Mouse (Mus musculus) hindbrain, embryonic 14.5 days (tissue): ENCODE data around the gene Tmc6. TPM values are rescaled to one million over a fixed set of nuclear protein-coding genes. Genes with fewer than 3 reads are reported as not detected.

Experiments used
- ATAC-seq: fragments of 200-750 bp; cut with Nextera tagmentation; 2 replicates; pipeline ENCODE4 v1.8.0; 2017; ENCODE audit warnings: moderate number of reproducible peaks, mild to moderate bottlenecking, moderate TSS enrichment, moderate library complexity; ENCODE audit not compliant: low FRiP score
- DNase-seq: peaks from one replicate; pipeline ENCODE4 v3.0.0-alpha.2; 2015; ENCODE audit warnings: low spot score
- H3K27ac ChIP-seq: fragments of 300-500 bp; sonication (generic); 2 replicates; pipeline ENCODE4 v1.5.1; 2014; ENCODE audit warnings: mild to moderate bottlenecking, moderate library complexity
- H3K27me3 ChIP-seq: fragments of 300-500 bp; sonication (generic); 2 replicates; pipeline ENCODE4 v1.6.1; 2014; ENCODE audit warnings: mild to moderate bottlenecking, low read length, mixed read lengths; ENCODE audit not compliant: control insufficient read depth, insufficient read depth
- H3K36me3 ChIP-seq: fragments of 300-500 bp; sonication (generic); replicated peaks from 2 replicates; pipeline ENCODE4 v1.6.1; 2014; ENCODE audit not compliant: control insufficient read depth, insufficient read depth
- H3K4me1 ChIP-seq: fragments of 300-500 bp; sonication (generic); replicated peaks from 2 replicates; pipeline ENCODE4 v1.6.1; 2014; ENCODE audit warnings: antibody characterized with exemption, low read length, mixed read lengths; ENCODE audit not compliant: control insufficient read depth, insufficient read depth
- H3K4me2 ChIP-seq: fragments of 300-500 bp; sonication (generic); replicated peaks from 2 replicates; pipeline ENCODE4 v1.6.1; 2014; ENCODE audit warnings: mild to moderate bottlenecking, moderate library complexity
- H3K4me3 ChIP-seq: fragments of 300-500 bp; sonication (generic); replicated peaks from 2 replicates; pipeline ENCODE4 v1.5.1; 2014; ENCODE audit warnings: mild to moderate bottlenecking, low read length
- H3K9ac ChIP-seq: fragments of 300-500 bp; sonication (generic); 2 replicates; pipeline ENCODE4 v1.6.1; 2014
- H3K9me3 ChIP-seq: fragments of 300-500 bp; sonication (generic); 2 replicates; pipeline ENCODE4 v1.6.1; 2016; ENCODE audit warnings: low read length; ENCODE audit not compliant: control insufficient read depth
- WGBS: fragments of 180-500 bp; shearing (Covaris S2); extraction: QIAGEN DNeasy Blood & Tissue Kit; methylation state at CpG from one replicate; pipeline ENCODE4 v1.1.7; 2014; 5-methylcytosine and 5-hydroxymethylcytosine counted together
- polyA plus RNA-seq: library from polyadenylated mRNA; unstranded; fragments of >200 nt; fragmentation: Nextera tagmentation; extraction: Ambion mirVana; gene quantifications from 2 replicates; pipeline ENCODE4 v1.2.1, GENCODE M21; 2014

The Tmc6 gene
- polyA plus RNA-seq, 1 experiment from 2014 or later: 4.9 TPM

DNA sequence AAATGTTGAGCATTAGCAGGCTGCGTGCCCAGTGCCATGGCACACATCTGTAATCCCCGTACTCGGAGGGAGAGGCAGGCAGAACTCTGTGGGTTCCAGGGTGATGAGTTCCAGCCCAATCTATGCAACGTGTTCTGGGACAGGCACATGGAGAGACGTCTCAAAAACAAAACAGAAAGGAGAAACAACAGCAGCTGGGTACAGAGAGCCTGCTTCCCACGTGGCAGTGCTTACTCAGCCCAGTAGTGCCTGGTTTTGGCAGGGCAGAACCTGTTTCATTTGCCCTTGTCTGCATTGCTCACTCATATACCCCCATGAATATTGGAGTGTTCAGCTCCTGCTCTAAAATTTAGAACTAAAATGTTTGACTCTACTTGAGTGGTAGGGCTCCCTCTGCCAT is 30.5 kb downstream of the Tmc6 start:
- 89% methylated on average over 6 of the region's 6 CpGs for WGBS
- ATAC-seq (no peak), DNase-seq (no peak)
- H3K4me1 ChIP-seq: no peaks in the 10 kb centered on the region
- H3K4me3 ChIP-seq: no peak overlapping the region
- no peaks in the 10 kb centered on the region for H3K9me3 ChIP-seq
- peaks cover 100% of the 10 kb centered on the region for H3K36me3 ChIP-seq
- H3K9ac ChIP-seq: no peak overlapping the region
- no peak overlapping the region for H3K27ac ChIP-seq
- no peak overlapping the region for H3K4me2 ChIP-seq
- H3K27me3 ChIP-seq: no peaks in the 10 kb centered on the region

DNA sequence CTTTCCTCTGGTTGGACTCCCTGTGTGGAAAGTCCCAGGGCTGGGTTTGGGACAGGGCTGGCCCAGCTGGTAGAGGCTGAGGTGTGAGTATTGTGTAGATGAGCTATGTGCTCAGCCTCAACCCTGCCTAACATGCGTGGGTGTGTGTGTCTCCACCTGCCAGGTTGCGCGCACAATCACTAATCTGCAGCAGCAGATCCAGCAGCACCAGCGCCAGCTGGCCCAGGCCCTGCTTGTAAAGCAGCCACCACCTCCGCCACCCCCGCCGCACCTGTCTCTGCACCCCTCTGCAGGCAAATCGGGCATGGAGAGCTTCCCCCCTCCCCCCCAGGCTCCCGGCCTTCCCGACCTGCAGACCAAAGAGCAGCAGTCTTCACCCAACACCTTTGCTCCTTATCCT is 32.6 kb downstream of the Tmc6 start:
- H3K9ac ChIP-seq: no peak overlapping the region
- WGBS: 94% methylated on average over 10 of the region's 10 CpGs
- H3K4me1 ChIP-seq: no peaks in the 10 kb centered on the region
- peaks cover 100% of the 10 kb centered on the region for H3K36me3 ChIP-seq
- DNase-seq (no peak), ATAC-seq (no peak)
- H3K4me2 ChIP-seq: no peak overlapping the region
- H3K27ac ChIP-seq: no peak overlapping the region
- no peaks in the 10 kb centered on the region for H3K9me3 ChIP-seq
- H3K4me3 ChIP-seq: no peak overlapping the region
- no peaks in the 10 kb centered on the region for H3K27me3 ChIP-seq

- H3K4me1 ChIP-seq: no peaks in the 10 kb centered on the region
- no peak overlapping the region for H3K27ac ChIP-seq
- WGBS: 86% methylated on average over 4 of the region's 4 CpGs
- no peak for ATAC-seq
- H3K27me3 ChIP-seq: no peaks in the 10 kb centered on the region
- peaks cover 100% of the 10 kb centered on the region for H3K36me3 ChIP-seq
- no peak overlapping the region for H3K9ac ChIP-seq
- H3K4me2 ChIP-seq: no peak overlapping the region
- DNase-seq: no peak
- no peaks in the 10 kb centered on the region for H3K9me3 ChIP-seq
- no peak overlapping the region for H3K4me3 ChIP-seq
Measured at GRCm38 (mm10) chr11:117748628-117749027, 33.4 kb downstream of the Tmc6 start.

GRCm38 (mm10) chr11:117743454-117744030 is 38.5 kb downstream of the Tmc6 start:
- 65% methylated on average over 4 of the region's 4 CpGs for whole genome bisulfite sequencing
- ATAC-seq: no peak
- Histone ChIP-seq H3K9me3 (no peaks in the 10 kb centered on the region), H3K4me2 (no peak overlapping the region), H3K27ac (no peak overlapping the region), H3K9ac (no peak overlapping the region), H3K4me1 (no peaks in the 10 kb centered on the region), H3K4me3 (no peak overlapping the region), H3K27me3 (no peaks in the 10 kb centered on the region), H3K36me3 (peaks cover 100% of the 10 kb centered on the region)
- DNase-seq: no peak

DNA sequence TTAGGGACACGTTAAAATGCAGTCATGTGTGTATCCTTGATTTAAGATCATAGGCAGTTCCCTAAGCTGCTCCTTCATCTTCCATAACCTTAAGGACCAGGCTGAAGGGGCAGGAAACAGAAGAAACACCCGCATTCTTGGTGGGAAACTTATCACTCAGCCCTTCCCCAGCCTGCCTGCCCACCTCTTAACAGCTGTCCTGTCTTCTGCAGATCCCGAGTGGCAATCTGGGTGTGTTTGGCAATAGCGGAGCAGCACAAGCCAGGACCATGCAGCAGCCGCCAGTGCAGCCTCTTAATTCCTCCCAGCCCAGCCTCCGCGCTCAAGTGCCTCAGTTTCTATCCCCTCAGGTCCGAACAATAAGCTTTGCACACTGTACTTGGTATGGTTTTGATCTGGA is 39.3 kb downstream of the Tmc6 start:
- DNase-seq (no peak), ATAC-seq (no peak)
- H3K27ac ChIP-seq: no peak overlapping the region
- WGBS: 92% methylated on average over 8 of the region's 8 CpGs
- H3K9me3 ChIP-seq: no peaks in the 10 kb centered on the region
- peaks cover 100% of the 10 kb centered on the region for H3K36me3 ChIP-seq
- H3K4me3 ChIP-seq: no peak overlapping the region
- no peaks in the 10 kb centered on the region for H3K4me1 ChIP-seq
- H3K9ac ChIP-seq: no peak overlapping the region
- no peak overlapping the region for H3K4me2 ChIP-seq
- no peaks in the 10 kb centered on the region for H3K27me3 ChIP-seq

DNA sequence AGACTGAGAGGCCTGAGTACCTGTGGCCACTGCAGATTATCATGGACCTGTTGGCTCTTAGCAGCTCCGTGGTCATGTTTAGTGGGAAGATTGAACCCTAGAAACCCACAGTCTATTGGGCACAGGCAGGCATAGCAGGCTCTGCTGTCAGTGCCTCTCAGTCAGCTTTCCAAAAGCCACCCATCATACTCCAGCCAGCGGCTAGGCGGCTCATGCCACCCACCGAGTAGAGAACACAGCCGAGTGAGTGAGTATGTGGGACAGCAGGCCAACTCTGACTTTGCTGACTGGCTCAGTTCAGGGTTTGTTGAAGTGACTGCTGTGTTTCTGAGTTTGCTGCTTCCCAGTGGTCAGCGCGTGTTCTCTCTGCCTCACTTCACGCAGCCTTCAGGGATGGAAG is 39.8 kb downstream of the Tmc6 start:
- Histone ChIP-seq H3K9me3 (no peaks in the 10 kb centered on the region), H3K4me1 (no peaks in the 10 kb centered on the region), H3K9ac (no peak overlapping the region), H3K27me3 (no peaks in the 10 kb centered on the region), H3K27ac (no peak overlapping the region), H3K36me3 (peaks cover 100% of the 10 kb centered on the region), H3K4me3 (no peak overlapping the region), H3K4me2 (no peak overlapping the region)
- ATAC-seq (no peak), DNase-seq (no peak)
- 87% methylated on average over 8 of the region's 8 CpGs for whole genome bisulfite sequencing

- Histone ChIP-seq H3K4me1 (no peaks in the 10 kb centered on the region), H3K4me2 (no peak overlapping the region), H3K36me3 (peaks cover 100% of the 10 kb centered on the region), H3K27me3 (no peaks in the 10 kb centered on the region), H3K9ac (no peak overlapping the region), H3K4me3 (no peak overlapping the region), H3K9me3 (no peaks in the 10 kb centered on the region), H3K27ac (no peak overlapping the region)
- 94% methylated on average over 6 of the region's 6 CpGs for WGBS
- DNase-seq: no peak
- no peak for ATAC-seq
Measured at GRCm38 (mm10) chr11:117741128-117741527, 40.9 kb downstream of the Tmc6 start.

GRCm38 (mm10) chr11:117738123-117738522 is 43.9 kb downstream of the Tmc6 start:
- ATAC-seq: no peak
- no peak overlapping the region for H3K27ac ChIP-seq
- 94% methylated on average over 5 of the region's 5 CpGs for WGBS
- peaks cover 98% of the 10 kb centered on the region for H3K36me3 ChIP-seq
- H3K4me3 ChIP-seq: no peak overlapping the region
- no peak for DNase-seq
- H3K9ac ChIP-seq: no peak overlapping the region
- H3K4me2 ChIP-seq: no peak overlapping the region
- no peaks in the 10 kb centered on the region for H3K27me3 ChIP-seq
- H3K4me1 ChIP-seq: no peaks in the 10 kb centered on the region
- no peaks in the 10 kb centered on the region for H3K9me3 ChIP-seq

GRCm38 (mm10) chr11:117736037-117736689 is 45.8 kb downstream of the Tmc6 start:
- Histone ChIP-seq H3K9me3 (no peaks in the 10 kb centered on the region), H3K36me3 (peaks cover 80% of the 10 kb centered on the region), H3K27ac (no peak overlapping the region), H3K4me1 (no peaks in the 10 kb centered on the region), H3K4me3 (no peak overlapping the region), H3K27me3 (no peaks in the 10 kb centered on the region), H3K9ac (no peak overlapping the region), H3K4me2 (no peak overlapping the region)
- 67% methylated on average over 5 of the region's 5 CpGs for WGBS
- ATAC-seq (no peak), DNase-seq (no peak)

GRCm38 (mm10) chr11:117731470-117731869 is 50.5 kb downstream of the Tmc6 start:
- H3K9me3 ChIP-seq: no peaks in the 10 kb centered on the region
- no peaks in the 10 kb centered on the region for H3K27me3 ChIP-seq
- no peak overlapping the region for H3K4me3 ChIP-seq
- WGBS: 89% methylated on average over 7 of the region's 7 CpGs
- DNase-seq (no peak), ATAC-seq (no peak)
- H3K4me2 ChIP-seq: no peak overlapping the region
- no peaks in the 10 kb centered on the region for H3K4me1 ChIP-seq
- H3K27ac ChIP-seq: no peak overlapping the region
- no peak overlapping the region for H3K9ac ChIP-seq
- peaks cover 37% of the 10 kb centered on the region for H3K36me3 ChIP-seq
